Mouse (Mus musculus) MEL (cell line): Measurements from ENCODE around the gene Slc6a3. TPM values are rescaled to one million over a fixed set of nuclear protein-coding genes. Genes with fewer than 3 reads are reported as not detected.
A peak's percentile ranks its signal among the peaks of the same experiment; 100 is the strongest.

Experiments
- DNase-seq: peaks from one replicate; pipeline ENCODE4 v3.0.0; 2011; ENCODE audit warnings: low read depth, low spot score
- H3K27ac ChIP-seq: 2 replicates; pipeline ENCODE4 v1.5.1; 2012; ENCODE audit warnings: low read depth, mild to moderate bottlenecking, control low read depth, low read length, moderate library complexity; ENCODE audit not compliant: control insufficient read depth
- H3K27me3 ChIP-seq, 2 experiments: fragments of 150-350 bp in 1 of 2; sonication (generic) in 1 of 2; 2 replicates each; pipeline ENCODE4 v1.6.1; 2012; ENCODE audit warnings: low read length in 2 of 2, mild to moderate bottlenecking in 2 of 2, improper control_type of control experiment in 1 of 2, moderate library complexity in 1 of 2; ENCODE audit not compliant: insufficient read depth in 2 of 2, control insufficient read depth in 1 of 2
- H3K36me3 ChIP-seq, 2 experiments: 2 replicates each; pipeline ENCODE4 v1.6.1; 2012 to 2014; ENCODE audit warnings: low read length in 2 of 2, improper control_type of control experiment in 1 of 2, inconsistent platforms in 1 of 2, mild to moderate bottlenecking in 1 of 2; ENCODE audit not compliant: insufficient read depth in 2 of 2, control insufficient read depth in 1 of 2
- H3K4me1 ChIP-seq, 2 experiments: fragments of 150-350 bp in 1 of 2; sonication (generic) in 1 of 2; 2 replicates each; pipeline ENCODE4 v1.6.1; 2012; ENCODE audit warnings: low read length in 2 of 2, improper control_type of control experiment in 1 of 2, mild to moderate bottlenecking in 1 of 2; ENCODE audit not compliant: insufficient read depth in 2 of 2, control insufficient read depth in 1 of 2
- H3K4me3 ChIP-seq, 2 experiments: fragments of 150-350 bp in 1 of 2; sonication (generic) in 1 of 2; 2 replicates each; pipeline ENCODE4 v1.5.1; 2012; ENCODE audit warnings: low read depth in 2 of 2, low read length in 2 of 2, mild to moderate bottlenecking in 2 of 2, moderate library complexity in 2 of 2, control low read depth in 1 of 2, improper control_type of control experiment in 1 of 2; ENCODE audit not compliant: control insufficient read depth in 1 of 2, insufficient read depth in 1 of 2
- H3K79me2 ChIP-seq: 2 replicates; pipeline ENCODE4 v1.6.1; 2012; ENCODE audit warnings: mild to moderate bottlenecking, low read length, moderate library complexity; ENCODE audit not compliant: control insufficient read depth, poor library complexity, insufficient read depth
- H3K9ac ChIP-seq: 2 replicates; pipeline ENCODE4 v1.6.1; 2012; ENCODE audit warnings: low read depth, mild to moderate bottlenecking, control low read depth, low read length, moderate library complexity; ENCODE audit not compliant: control insufficient read depth, poor library complexity, severe bottlenecking
- H3K9me3 ChIP-seq: fragments of 150-350 bp; sonication (generic); replicated peaks from 2 replicates; pipeline ENCODE4 v1.6.1; 2012; ENCODE audit warnings: mild to moderate bottlenecking, low read length, improper control_type of control experiment, moderate library complexity; ENCODE audit not compliant: insufficient read depth
- EP300 ChIP-seq, 2 experiments: IDR thresholded peaks; 2 replicates each; pipeline ENCODE4 v1.6.1; 2011; ENCODE audit warnings: improper control_type of control experiment in 2 of 2, low read length in 2 of 2, low read depth in 1 of 2, mild to moderate bottlenecking in 1 of 2
- ETS1 ChIP-seq: IDR thresholded peaks from 2 replicates; pipeline ENCODE4 v1.6.1; 2012; ENCODE audit warnings: low read depth, mild to moderate bottlenecking, inconsistent platforms, low read length, improper control_type of control experiment, moderate library complexity
- GABPA ChIP-seq: IDR thresholded peaks from 2 replicates; pipeline ENCODE4 v1.6.1; 2012; ENCODE audit warnings: low read depth, mild to moderate bottlenecking, inconsistent platforms, low read length, improper control_type of control experiment, moderate library complexity
- GATA1 ChIP-seq: IDR thresholded peaks from 2 replicates; pipeline ENCODE4 v1.6.1; 2011; ENCODE audit warnings: low read depth, low read length, improper control_type of control experiment
- KAT2A ChIP-seq: conservative IDR thresholded peaks from 2 replicates; pipeline ENCODE4 v1.6.1; 2012; ENCODE audit warnings: low read depth, low read length, improper control_type of control experiment, inconsistent platforms
- MAZ ChIP-seq: IDR thresholded peaks from 2 replicates; pipeline ENCODE4 v1.6.1; 2012; ENCODE audit warnings: low read depth, mild to moderate bottlenecking, inconsistent platforms, low read length, improper control_type of control experiment
- MEF2A ChIP-seq: IDR thresholded peaks from 2 replicates; pipeline ENCODE4 v1.6.1; 2014; ENCODE audit warnings: low read depth, mild to moderate bottlenecking, inconsistent platforms, low read length, improper control_type of control experiment; ENCODE audit not compliant: poor library complexity, insufficient replicate concordance, severe bottlenecking; ENCODE audit errors: extremely low read depth
- MYB ChIP-seq: IDR thresholded peaks from 2 replicates; pipeline ENCODE4 v1.6.1; 2011; ENCODE audit warnings: mild to moderate bottlenecking, low read depth, low read length, improper control_type of control experiment
- SIN3A ChIP-seq: IDR thresholded peaks from 2 replicates; pipeline ENCODE4 v1.6.1; 2012; ENCODE audit warnings: low read length, improper control_type of control experiment, inconsistent platforms
- TAL1 ChIP-seq: IDR thresholded peaks from 2 replicates; pipeline ENCODE4 v1.6.1; 2012; ENCODE audit warnings: mild to moderate bottlenecking, inconsistent platforms, low read length, moderate library complexity, mixed read lengths
- TCF12 ChIP-seq: IDR thresholded peaks from 2 replicates; pipeline ENCODE4 v1.6.1; 2014; ENCODE audit warnings: low read depth, mild to moderate bottlenecking, inconsistent platforms, low read length, improper control_type of control experiment, moderate library complexity
- UBTF ChIP-seq: IDR thresholded peaks from 2 replicates; pipeline ENCODE4 v1.6.1; 2012; ENCODE audit warnings: low read depth, mild to moderate bottlenecking, inconsistent platforms, low read length, improper control_type of control experiment, moderate library complexity, borderline replicate concordance; ENCODE audit not compliant: insufficient read depth
- USF1 ChIP-seq: IDR thresholded peaks from 2 replicates; pipeline ENCODE4 v1.6.1; 2014; ENCODE audit warnings: low read depth, mild to moderate bottlenecking, inconsistent platforms, low read length, improper control_type of control experiment, moderate library complexity
- ZKSCAN1 ChIP-seq: IDR thresholded peaks from 2 replicates; pipeline ENCODE4 v1.6.1; 2012; ENCODE audit warnings: low read depth, mild to moderate bottlenecking, inconsistent platforms, low read length, improper control_type of control experiment, moderate library complexity
- ZMIZ1 ChIP-seq: IDR thresholded peaks from 2 replicates; pipeline ENCODE4 v1.6.1; 2012; ENCODE audit warnings: low read depth, mild to moderate bottlenecking, inconsistent platforms, low read length, improper control_type of control experiment, moderate library complexity
- ZNF384 ChIP-seq: IDR thresholded peaks from 2 replicates; pipeline ENCODE4 v1.6.1; 2012; ENCODE audit warnings: low read depth, mild to moderate bottlenecking, inconsistent platforms, low read length, improper control_type of control experiment
- polyA plus RNA-seq, 2 experiments: library from polyadenylated mRNA; stranded (reverse) in 1 of 2; unstranded in 1 of 2; fragments of >175 nt in 1 of 2; fragments of >200 nt in 1 of 2; gene quantifications; 2 replicates each; pipeline versions ENCODE4 v1.2.1 to v1.2.4; 2012; ENCODE audit warnings: low replicate concordance in 2 of 2, low read depth in 1 of 2; ENCODE audit not compliant: insufficient read length in 2 of 2, insufficient read depth in 1 of 2, missing spikeins in 1 of 2
- total RNA-seq: library from RNA; depleted of rRNA; stranded (reverse); fragments of 300-350 nt; gene quantifications from 2 replicates; pipeline ENCODE4 v1.2.3, GENCODE M21; 2012

The Slc6a3 gene
- total and polyA plus RNA-seq, 3 experiments, result 0.08 to 0.10 TPM; not detected in 1

- peaks cover 0 to 11% of the 10 kb centered on the region in 2 experiments; a peak in 2 of 4 replicates for H3K36me3 ChIP-seq
- H3K4me1 ChIP-seq, result peaks cover 0 to 15% of the 10 kb centered on the region in 2 experiments; a peak in 3 of 4 replicates
- peak; percentile 61 for DNase-seq
- TF ChIP-seq MYB (no peak), MAZ (no peak), KAT2A (no peak), ZMIZ1 (no peak), TCF12 (peak; percentile 75; the same call in 1 of the 2 replicates), SIN3A (0 out of 2 replicates have a peak, but pooled peaks have one; percentile 38), USF1 (no peak), UBTF (no peak), MEF2A (no peak), TAL1 (peak; percentile 78), EP300 (IDR thresholded peaks at IDR 0.05; ENCODE audit: low read depth in 1 of 2, low read length in 2 of 2) (peak; percentile 49 to 79; a peak in 2 of 4 replicates), GATA1 (peak; percentile 81), GABPA (no peak), ETS1 (peak; percentile 60; the same call in 1 of the 2 replicates)
- peaks cover 0 to 1% of the 10 kb centered on the region in 2 experiments; a peak in 1 of 4 replicates for H3K27me3 ChIP-seq
- H3K27ac ChIP-seq, result no peak overlapping the region
- H3K9ac ChIP-seq, result peak overlapping the region; percentile 10; the same call in 1 of the 2 replicates
- peak overlapping the region in 1 of 2 experiments; percentile 43; a peak in 2 of 4 replicates for H3K4me3 ChIP-seq
- no peaks in the 10 kb centered on the region for H3K79me2 ChIP-seq
- no peaks in the 10 kb centered on the region for H3K9me3 ChIP-seq
These were observed 1.3 kb upstream of the Slc6a3 start for GRCm38 (mm10) chr13:73535287-73535686.

GRCm38 (mm10) chr13:73536824-73537223, 277 bp downstream of the Slc6a3 start:
- Histone ChIP-seq H3K27ac (no peak overlapping the region), H3K27me3 (peaks cover 0 to 1% of the 10 kb centered on the region in 2 experiments; a peak in 1 of 4 replicates), H3K4me3 (peak overlapping the region; percentile 28 to 43; a peak in 3 of 4 replicates)

More at GRCm38 (mm10) chr13:73536824-73537223, 277 bp downstream of the Slc6a3 start:
- peaks cover 0 to 15% of the 10 kb centered on the region in 2 experiments; a peak in 3 of 4 replicates for H3K4me1 ChIP-seq
- no peaks in the 10 kb centered on the region for H3K79me2 ChIP-seq
- TF ChIP-seq ZKSCAN1 (no peak), ZNF384 (no peak), UBTF (no peak)
- DNase-seq, result no peak
- H3K9ac ChIP-seq, result peak overlapping the region; percentile 26; the same call in 1 of the 2 replicates
- H3K9me3 ChIP-seq, result no peaks in the 10 kb centered on the region
- peaks cover 0 to 11% of the 10 kb centered on the region in 2 experiments; a peak in 2 of 4 replicates for H3K36me3 ChIP-seq
